Mouse (Mus musculus) hindbrain, embryonic 11.5 days (tissue): ENCODE measurements around the gene Hist1h1d. TPM values are rescaled to one million over a fixed set of nuclear protein-coding genes. Genes with fewer than 3 reads are reported as not detected.
"Not testable (repeated sequence)": the region's sequence is repeated elsewhere in the genome, so short reads cannot be mapped to it uniquely, and the experiment has no call there.

Experiments used
- ATAC-seq: fragments of 200-750 bp; cut with Nextera tagmentation; 2 replicates; pipeline ENCODE4 v1.8.0; 2017; ENCODE audit warnings: mild to moderate bottlenecking, moderate TSS enrichment, moderate library complexity; ENCODE audit not compliant: low FRiP score
- DNase-seq: peaks from one replicate; pipeline ENCODE4 v3.0.0-alpha.2; 2015; ENCODE audit warnings: low spot score
- H3K27ac ChIP-seq: fragments of 300-500 bp; sonication (generic); 2 replicates; pipeline ENCODE4 v1.5.1; 2014; ENCODE audit warnings: mild to moderate bottlenecking, low read depth, low read length
- H3K27me3 ChIP-seq: fragments of 300-500 bp; sonication (generic); 2 replicates; pipeline ENCODE4 v1.6.1; 2014; ENCODE audit warnings: mild to moderate bottlenecking, low read length, moderate library complexity, mixed read lengths; ENCODE audit not compliant: control insufficient read depth, insufficient read depth
- H3K36me3 ChIP-seq: fragments of 300-500 bp; sonication (generic); 2 replicates; pipeline ENCODE4 v1.6.1; 2014; ENCODE audit warnings: mild to moderate bottlenecking, low read length, moderate library complexity, mixed read lengths; ENCODE audit not compliant: control insufficient read depth, insufficient read depth
- H3K4me1 ChIP-seq: fragments of 300-500 bp; sonication (generic); replicated peaks from 2 replicates; pipeline ENCODE4 v1.6.1; 2014; ENCODE audit warnings: low read length, mixed read lengths; ENCODE audit not compliant: control insufficient read depth, insufficient read depth
- H3K4me2 ChIP-seq: fragments of 300-500 bp; sonication (generic); replicated peaks from 2 replicates; pipeline ENCODE4 v1.6.1; 2014; ENCODE audit warnings: mild to moderate bottlenecking, low read depth, low read length
- H3K4me3 ChIP-seq: fragments of 300-500 bp; sonication (generic); 2 replicates; pipeline ENCODE4 v1.5.1; 2014; ENCODE audit warnings: low read depth, low read length
- H3K9ac ChIP-seq: fragments of 300-500 bp; sonication (generic); 2 replicates; pipeline ENCODE4 v1.6.1; 2014; ENCODE audit warnings: low read depth, low read length
- H3K9me3 ChIP-seq: fragments of 300-500 bp; sonication (generic); 2 replicates; pipeline ENCODE4 v1.6.1; 2016; ENCODE audit warnings: low read length; ENCODE audit not compliant: control insufficient read depth
- WGBS: fragments of 180-500 bp; shearing (Covaris S2); extraction: QIAGEN DNeasy Blood & Tissue Kit; methylation state at CpG from one replicate; pipeline ENCODE4 v1.1.7; 2014; 5-methylcytosine and 5-hydroxymethylcytosine counted together
- polyA plus RNA-seq: library from polyadenylated mRNA; unstranded; fragments of >200 nt; fragmentation: Nextera tagmentation; extraction: Ambion mirVana; gene quantifications from 2 replicates; pipeline ENCODE4 v1.2.1, GENCODE M21; 2014

Gene Hist1h1d
- polyA plus RNA-seq, 1 experiment from 2014 or later: 0.56 TPM

DNA sequence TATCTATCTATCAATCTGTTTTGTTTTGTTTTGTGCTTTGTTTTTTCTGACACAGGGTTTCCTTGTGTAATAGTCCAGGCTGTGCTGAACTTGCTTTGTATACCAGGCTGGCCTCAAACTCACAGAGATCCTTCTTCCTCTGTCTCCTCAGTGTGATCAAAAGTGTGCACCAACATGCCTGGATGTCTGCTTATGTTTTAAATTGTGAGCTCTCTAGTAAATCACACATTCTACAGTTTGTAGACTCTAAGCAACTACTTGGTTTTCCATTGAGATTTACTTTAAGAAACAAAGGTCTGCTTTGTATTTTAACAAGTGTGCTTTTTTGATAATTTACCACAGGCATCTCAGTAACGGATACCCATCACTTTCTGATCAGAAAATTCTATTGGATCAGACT is 24.8 kb downstream of the Hist1h1d start:
- DNase-seq (no peak), ATAC-seq (no peak)
- WGBS: 87% methylated on average over 1 of the region's 1 CpGs
- Histone ChIP-seq H3K4me2 (no peak overlapping the region), H3K9ac (no peak overlapping the region), H3K27me3 (no peaks in the 10 kb centered on the region), H3K4me1 (peaks cover 2% of the 10 kb centered on the region; the same call in 1 of the 2 replicates), H3K36me3 (no peaks in the 10 kb centered on the region), H3K27ac (0 out of 2 replicates have a peak overlapping the region, but pooled peaks have one; percentile 24), H3K4me3 (no peak overlapping the region), H3K9me3 (no peaks in the 10 kb centered on the region)

DNA sequence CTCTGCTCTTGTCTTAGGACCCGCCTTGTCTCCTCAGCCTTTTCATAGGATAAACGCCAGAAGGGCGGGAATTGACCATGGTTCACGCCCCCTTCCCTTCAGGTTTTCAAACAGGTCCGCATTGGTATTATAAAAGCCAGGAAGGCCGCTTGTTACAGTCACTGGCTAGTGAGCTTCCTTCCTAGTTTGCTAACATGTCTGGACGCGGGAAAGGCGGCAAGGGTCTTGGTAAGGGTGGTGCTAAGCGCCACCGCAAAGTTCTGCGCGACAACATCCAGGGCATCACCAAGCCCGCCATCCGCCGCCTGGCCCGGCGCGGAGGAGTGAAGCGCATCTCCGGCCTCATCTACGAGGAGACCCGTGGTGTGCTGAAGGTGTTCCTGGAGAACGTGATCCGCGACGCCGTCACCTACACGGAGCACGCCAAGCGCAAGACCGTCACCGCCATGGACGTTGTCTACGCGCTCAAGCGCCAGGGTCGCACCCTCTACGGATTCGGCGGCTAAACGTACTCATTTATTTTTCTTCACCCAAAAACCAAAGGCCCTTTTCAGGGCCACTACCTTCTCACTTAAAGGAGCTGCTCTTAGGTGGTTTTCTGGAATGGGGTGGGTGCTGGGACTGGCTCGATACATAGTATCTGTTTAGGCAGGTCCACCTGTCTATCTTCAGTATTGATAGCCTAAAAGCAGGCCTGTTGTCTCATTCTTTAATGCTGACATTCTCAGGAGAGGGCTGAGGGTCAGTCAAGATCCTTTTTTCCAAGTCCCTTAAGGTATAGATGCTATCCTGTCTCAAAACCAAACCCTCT is 28.6 kb downstream of the Hist1h1d start, which contains the start of gene Hist1h4d:
TSS of gene Hist1h4d (plus strand) at position 191 of the 811 bp plus-strand sequence.
- Histone ChIP-seq H3K36me3 (no peaks in the 10 kb centered on the region), H3K27ac (peak within 1 kb of the TSS; percentile 88), H3K9ac (peak within 1 kb of the TSS; percentile 63), H3K4me3 (peak within 1 kb of the TSS; percentile 44), H3K4me1 (peaks cover 3% of the 10 kb centered on the region; the same call in 1 of the 2 replicates), H3K27me3 (no peaks in the 10 kb centered on the region), H3K9me3 (no peaks in the 10 kb centered on the region), H3K4me2 (peak within 1 kb of the TSS; percentile 83)
- DNase-seq (peak; percentile 99), ATAC-seq (peak; percentile 90)
- WGBS: under 1% methylated on average over 43 of the region's 43 CpGs

DNA sequence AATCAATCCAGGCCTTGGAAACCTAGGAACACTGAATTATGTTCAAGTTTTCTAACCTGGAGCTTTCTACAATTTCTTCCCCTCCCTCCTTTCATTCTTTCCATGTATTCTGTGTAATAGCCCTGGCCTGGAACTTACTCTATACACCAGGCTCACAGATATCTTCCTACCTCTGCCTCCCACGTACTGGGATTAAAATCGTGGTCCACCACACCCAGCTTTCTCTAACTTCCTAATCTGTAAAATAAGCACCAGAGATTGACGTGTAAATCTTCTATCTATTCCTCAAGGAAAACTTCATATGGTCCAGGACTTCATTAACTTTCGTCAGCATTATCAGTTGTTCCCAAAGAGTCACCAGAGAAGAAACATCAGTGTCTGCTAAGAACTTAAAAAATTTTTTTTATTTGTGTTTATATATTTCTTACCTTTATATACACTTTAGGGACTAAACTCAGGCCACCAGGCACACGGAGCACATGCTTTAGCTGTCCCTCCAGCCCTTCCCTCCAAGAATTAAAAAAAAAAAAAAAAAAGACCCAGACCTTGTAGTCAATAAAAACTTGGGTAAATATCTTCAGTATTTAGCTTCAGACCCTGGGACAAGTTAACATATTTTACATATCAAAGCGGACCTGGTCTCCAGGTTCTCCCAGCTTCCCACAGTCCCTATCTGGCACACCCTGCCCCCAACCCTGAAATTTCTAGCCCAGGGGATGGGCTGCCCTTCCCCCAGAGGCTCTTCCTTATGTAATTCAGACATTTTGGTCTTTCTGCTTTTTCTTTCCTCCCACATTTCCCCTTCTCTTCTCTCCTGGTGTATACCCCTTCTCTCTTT is 29.4 kb downstream of the Hist1h1d start:
- Histone ChIP-seq H3K36me3 (no peaks in the 10 kb centered on the region), H3K9me3 (no peaks in the 10 kb centered on the region), H3K4me1 (peaks cover 3% of the 10 kb centered on the region; the same call in 1 of the 2 replicates), H3K9ac (peak overlapping the region; percentile 63), H3K27me3 (no peaks in the 10 kb centered on the region), H3K27ac (peak overlapping the region; percentile 88), H3K4me2 (peak overlapping the region; percentile 83), H3K4me3 (peak overlapping the region; percentile 44)
- ATAC-seq: no peak
- WGBS: 5% methylated on average over 6 of the region's 6 CpGs
- DNase-seq: peak; percentile 49

DNA sequence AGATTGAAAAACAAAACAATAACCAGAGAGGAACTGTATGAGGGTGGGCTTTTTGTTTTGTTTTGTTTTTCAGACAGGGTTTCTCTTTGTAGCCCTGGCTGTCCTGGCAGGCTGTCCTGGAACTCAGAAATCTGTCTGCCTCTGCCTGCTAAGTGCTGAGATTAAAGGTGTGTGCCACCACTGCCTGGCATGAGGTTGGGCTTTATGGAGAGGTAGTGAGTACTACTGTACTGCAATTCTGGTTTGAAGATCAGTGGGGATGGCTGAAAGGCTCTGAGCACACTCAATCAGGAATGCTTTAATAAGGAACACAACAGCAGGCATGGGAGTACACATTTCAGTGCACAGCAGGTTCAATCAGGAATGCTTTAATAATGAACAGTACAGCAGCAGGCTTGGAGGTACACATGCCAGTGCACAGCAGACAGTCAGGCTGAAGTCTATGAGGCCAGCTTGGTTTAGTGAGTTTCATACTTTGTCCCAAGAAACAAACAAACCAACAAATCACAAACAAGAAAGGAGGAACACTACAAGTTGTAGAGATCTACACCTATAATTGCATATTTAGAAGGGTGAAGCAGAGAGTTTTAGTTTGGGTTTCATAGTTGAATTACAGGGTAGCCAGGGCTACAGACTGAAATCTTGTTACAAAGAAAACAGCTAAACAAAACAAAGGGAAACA is 30.5 kb downstream of the Hist1h1d start:
- peak overlapping the region; percentile 75 for H3K27ac ChIP-seq
- H3K27me3 ChIP-seq: no peaks in the 10 kb centered on the region
- H3K4me2 ChIP-seq: no peak overlapping the region
- DNase-seq (no peak), ATAC-seq (no peak)
- no peaks in the 10 kb centered on the region for H3K36me3 ChIP-seq
- peaks cover 3% of the 10 kb centered on the region; the same call in 1 of the 2 replicates for H3K4me1 ChIP-seq
- no peak overlapping the region for H3K4me3 ChIP-seq
- no peaks in the 10 kb centered on the region for H3K9me3 ChIP-seq
- H3K9ac ChIP-seq: no peak overlapping the region

DNA sequence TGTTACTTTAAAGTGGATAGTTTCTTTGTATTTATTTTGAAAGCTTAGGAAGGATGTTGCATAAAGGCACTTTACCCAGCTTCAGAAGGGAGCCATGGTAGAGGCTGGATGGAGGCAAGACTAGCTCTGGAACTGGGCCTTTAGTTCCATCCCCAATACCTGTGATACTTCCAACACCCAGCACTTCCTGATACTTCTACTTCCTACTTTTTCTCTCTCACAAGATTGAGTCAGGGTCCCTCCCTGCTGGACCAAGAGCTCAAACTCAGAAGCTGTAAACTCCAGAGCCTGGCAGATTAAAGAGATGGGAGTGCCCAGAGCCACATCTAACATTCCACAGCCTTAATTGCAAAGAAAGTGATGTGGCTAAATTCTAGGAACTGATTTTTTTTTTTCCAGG is 31.3 kb downstream of the Hist1h1d start:
- Histone ChIP-seq H3K27ac (peak overlapping the region; percentile 96), H3K27me3 (no peaks in the 10 kb centered on the region), H3K9ac (peak overlapping the region; percentile 84), H3K4me1 (peaks cover 3% of the 10 kb centered on the region; the same call in 1 of the 2 replicates), H3K4me3 (peak overlapping the region; percentile 42; the same call in 1 of the 2 replicates), H3K9me3 (no peaks in the 10 kb centered on the region), H3K4me2 (peak overlapping the region; percentile 70), H3K36me3 (no peaks in the 10 kb centered on the region)
- no peak for ATAC-seq
- DNase-seq: no peak

DNA sequence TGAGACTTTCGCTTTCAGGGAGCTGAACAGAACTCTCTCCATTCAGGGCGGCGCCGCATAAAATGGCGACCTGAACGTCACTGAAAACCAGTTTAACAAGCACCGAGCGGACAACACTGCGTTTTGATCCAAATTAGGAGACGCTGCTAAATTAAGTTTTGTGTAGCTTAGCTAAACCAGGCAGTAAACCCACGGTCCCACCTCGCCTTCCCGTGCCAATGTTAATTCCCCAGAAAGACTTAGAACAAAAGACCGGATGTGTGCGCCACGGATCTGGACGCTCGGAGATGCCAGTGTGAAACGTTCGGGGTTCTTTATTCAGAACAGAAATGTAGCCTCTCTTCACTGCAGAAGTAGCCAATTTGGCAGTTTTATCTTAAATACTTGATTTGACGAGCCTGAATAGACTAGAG is 32.0 kb downstream of the Hist1h1d start:
- DNase-seq (peak; percentile 80), ATAC-seq (0 out of 2 replicates have a peak, but pooled peaks have one; percentile 7)
- Histone ChIP-seq H3K4me3 (peak overlapping the region; percentile 42), H3K4me1 (peaks cover 3% of the 10 kb centered on the region; the same call in 1 of the 2 replicates), H3K9ac (peak overlapping the region; percentile 84), H3K27ac (peak overlapping the region; percentile 96), H3K4me2 (peak overlapping the region; percentile 70), H3K9me3 (no peaks in the 10 kb centered on the region), H3K27me3 (no peaks in the 10 kb centered on the region), H3K36me3 (no peaks in the 10 kb centered on the region)
- under 1% methylated on average over 21 of the region's 21 CpGs for WGBS

DNA sequence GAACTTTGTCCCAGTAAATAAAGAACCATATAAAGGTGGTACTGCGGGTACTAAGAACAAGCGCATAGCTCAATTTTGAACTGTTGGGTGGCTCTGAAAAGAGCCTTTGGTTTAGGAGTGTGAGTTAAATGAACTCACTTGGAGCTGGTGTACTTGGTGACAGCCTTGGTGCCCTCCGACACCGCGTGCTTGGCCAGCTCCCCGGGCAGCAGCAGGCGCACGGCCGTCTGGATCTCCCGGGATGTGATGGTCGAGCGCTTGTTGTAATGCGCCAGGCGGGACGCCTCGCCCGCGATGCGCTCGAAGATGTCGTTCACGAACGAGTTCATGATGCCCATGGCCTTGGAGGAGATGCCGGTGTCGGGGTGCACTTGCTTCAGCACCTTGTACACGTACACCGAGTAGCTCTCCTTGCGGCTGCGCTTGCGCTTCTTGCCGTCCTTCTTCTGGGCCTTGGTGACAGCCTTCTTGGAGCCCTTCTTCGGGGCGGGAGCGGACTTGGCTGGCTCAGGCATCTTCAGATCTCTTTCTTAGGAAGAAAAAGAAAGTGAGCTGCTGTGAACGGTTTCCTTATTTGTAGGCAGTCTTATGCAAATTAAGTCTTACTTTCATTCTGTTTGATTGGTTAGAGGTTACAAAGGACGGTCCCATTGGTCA is 32.5 kb downstream of the Hist1h1d start:
- H3K27ac ChIP-seq: peak overlapping the region; percentile 96
- DNase-seq (peak; percentile 87), ATAC-seq (peak; percentile 91)
- H3K9me3 ChIP-seq, H3K27me3 ChIP-seq, H3K36me3 ChIP-seq, H3K4me1 ChIP-seq: not testable (repeated sequence)
- H3K4me2 ChIP-seq: peak overlapping the region; percentile 70
- under 1% methylated on average over 20 of the region's 36 CpGs for WGBS
- peak overlapping the region; percentile 42 for H3K4me3 ChIP-seq
- peak overlapping the region; percentile 84 for H3K9ac ChIP-seq
